Mouse (Mus musculus): ENCODE data around the gene Zbtb9. TPM values are rescaled to one million over a fixed set of nuclear protein-coding genes. Genes with fewer than 3 reads are reported as not detected.

The Zbtb9 gene
- polyA plus RNA-seq (2012; rRNA removed; ENCODE audit: low replicate concordance), result 7.9 and 18.0 TPM in 2 replicates

DNA sequence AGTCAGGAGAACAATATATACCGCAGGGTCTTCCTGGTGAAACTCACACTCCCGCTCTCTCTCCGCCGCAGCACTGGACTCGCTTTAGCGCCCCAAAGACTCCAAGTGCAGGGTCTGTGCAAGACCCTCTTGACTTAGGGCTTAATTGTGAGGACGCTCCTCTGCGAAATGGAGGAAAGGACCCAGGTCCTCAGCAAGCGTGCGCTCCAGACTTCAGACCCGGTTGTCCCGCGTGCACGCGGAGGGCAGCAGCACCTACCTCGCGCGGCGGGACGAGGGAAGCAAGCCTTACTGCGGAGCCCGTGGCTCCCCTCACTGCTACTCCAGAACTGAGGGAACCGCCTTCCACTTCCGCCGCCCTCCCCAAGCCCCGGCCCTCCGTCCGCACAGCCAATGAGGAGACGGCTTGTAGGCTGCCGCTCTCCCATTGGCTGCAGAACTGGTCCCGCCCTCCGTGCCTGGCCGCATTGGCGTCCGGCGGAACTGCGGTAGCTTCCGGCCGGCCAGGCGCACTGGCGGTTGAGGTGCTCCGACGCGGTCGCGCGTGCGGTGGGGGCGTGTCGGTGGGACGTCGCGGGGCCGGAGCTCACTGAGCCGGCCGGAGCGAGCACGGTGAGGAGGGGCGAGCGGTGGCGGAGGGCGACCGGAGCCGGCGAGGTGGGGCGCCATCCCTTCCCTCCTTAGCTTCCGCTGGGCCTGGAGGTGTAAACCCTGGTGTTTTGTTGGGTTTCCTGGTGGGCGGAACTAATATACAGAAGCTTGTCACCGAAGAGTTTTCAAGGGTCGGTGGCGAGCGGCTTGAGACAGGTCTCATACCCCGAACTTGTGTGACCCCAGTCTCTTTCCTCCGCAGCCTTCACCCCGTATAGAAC lies at the start of gene Zbtb9:
Zbtb9 (plus strand) TSS at position 465 of the 872 bp plus-strand sequence.

DNA sequence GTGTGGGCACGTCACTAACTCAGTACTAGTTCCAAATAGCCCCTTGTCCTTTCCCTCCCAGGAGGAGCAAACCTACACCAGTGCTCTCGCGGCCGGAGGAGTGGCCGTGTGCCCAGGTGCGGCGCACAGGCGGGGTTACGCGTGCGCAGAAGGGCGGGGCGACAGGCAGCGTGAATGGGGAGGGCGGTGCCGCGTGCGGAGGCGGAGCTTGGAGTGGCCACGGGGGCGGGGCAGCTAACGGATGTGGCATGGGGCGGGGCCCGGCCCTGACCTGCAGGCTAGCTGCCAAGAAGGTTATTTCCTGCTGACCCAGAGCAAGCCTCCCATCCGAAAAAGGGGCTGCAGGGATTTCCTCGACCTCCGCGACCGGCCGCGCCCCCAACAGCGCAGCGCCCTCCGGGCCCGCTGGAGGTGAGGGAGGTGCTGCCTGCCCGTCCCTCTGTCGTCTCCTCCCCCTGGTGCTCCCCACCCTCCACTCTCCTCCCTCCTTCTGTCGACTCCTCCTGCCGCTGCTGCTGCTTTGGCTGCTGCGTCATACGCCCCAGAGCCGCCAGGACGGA lies 40.0 kb upstream of the Zbtb9 start, which contains the start of gene Phf1:
Phf1 (plus strand) TSS at position 214 of the 560 bp plus-strand sequence.

GRCm38 (mm10) chr17:26939178-26939972 lies 33.6 kb upstream of the Zbtb9 start, which contains the start of gene Cuta:
Gene Cuta, minus strand, starts transcription at chr17:26939569.

GRCm38 (mm10) chr17:26941031-26941789 lies 31.8 kb upstream of the Zbtb9 start, which contains the start of gene Syngap1:
Gene Syngap1, plus strand, starts transcription at chr17:26941253.

DNA sequence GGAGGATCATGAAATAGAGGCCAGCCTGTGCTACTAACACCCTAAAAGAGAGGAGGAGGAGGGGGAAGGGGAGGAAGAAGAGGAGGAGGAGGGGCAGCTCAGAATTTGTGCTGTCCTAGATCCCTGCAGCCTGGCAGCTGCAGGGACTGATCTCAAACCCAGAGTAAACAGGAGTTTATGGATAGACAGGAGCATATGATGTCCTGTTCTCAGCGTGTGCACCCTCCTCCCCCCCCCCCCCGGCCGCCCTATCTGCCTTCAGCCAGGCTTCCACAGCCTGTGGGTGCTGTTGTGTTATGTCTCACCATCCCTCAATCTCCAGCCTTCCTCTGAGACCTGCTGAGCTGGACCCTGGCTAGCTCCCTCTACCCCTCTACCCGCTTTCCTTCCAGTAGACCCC lies 55.9 kb downstream of the Zbtb9 start, which contains the start of gene Bak1:
Bak1 (minus strand) TSS at position 101 of the 400 bp plus-strand sequence.

GRCm38 (mm10) chr17:27056812-27057516 lies 84.0 kb downstream of the Zbtb9 start, which contains the start of gene Itpr3:
Gene Itpr3, plus strand, starts transcription at chr17:27057304.

Other genes starting within 250 kb of the Zbtb9 start
- 26.2 and 30.5 TPM in 2 replicates for gene Bnip1, start 192.1 kb upstream of the Zbtb9 start, polyA plus RNA-seq (2012; rRNA removed; ENCODE audit: low replicate concordance)
- not detected in 2 replicates for gene Nkx2-5, start 128.2 kb upstream of the Zbtb9 start, polyA plus RNA-seq (2012; rRNA removed; ENCODE audit: low replicate concordance)
- gene Kifc5b, start 56.1 kb upstream of the Zbtb9 start, polyA plus RNA-seq (2012; rRNA removed; ENCODE audit: low replicate concordance), result 1.3 and 4.2 TPM in 2 replicates
- gene Phf1, start 40.1 kb upstream of the Zbtb9 start, polyA plus RNA-seq (2012; rRNA removed; ENCODE audit: low replicate concordance), result 42.4 and 52.3 TPM in 2 replicates
- gene Cuta, start 33.6 kb upstream of the Zbtb9 start, polyA plus RNA-seq (2012; rRNA removed; ENCODE audit: low replicate concordance), result 151 and 158 TPM in 2 replicates
- gene Syngap1, start 31.9 kb upstream of the Zbtb9 start, polyA plus RNA-seq (2012; rRNA removed; ENCODE audit: low replicate concordance), result 14.9 and 87.0 TPM in 2 replicates
- 67.5 and 94.3 TPM in 2 replicates for gene Bak1, start 55.8 kb downstream of the Zbtb9 start, polyA plus RNA-seq (2012; rRNA removed; ENCODE audit: low replicate concordance)
- 6.0 and 9.9 TPM in 2 replicates for gene Itpr3, start 84.1 kb downstream of the Zbtb9 start, polyA plus RNA-seq (2012; rRNA removed; ENCODE audit: low replicate concordance)
- gene Uqcc2, start 160.7 kb downstream of the Zbtb9 start, polyA plus RNA-seq (2012; rRNA removed; ENCODE audit: low replicate concordance), result 226 and 241 TPM in 2 replicates
- gene Ip6k3, start 194.6 kb downstream of the Zbtb9 start, polyA plus RNA-seq (2012; rRNA removed; ENCODE audit: low replicate concordance), result 0.24 and 0.27 TPM in 2 replicates
- 65.0 and 102 TPM in 2 replicates for gene Lemd2, start 231.3 kb downstream of the Zbtb9 start, polyA plus RNA-seq (2012; rRNA removed; ENCODE audit: low replicate concordance)